Mouse (Mus musculus) lung, embryonic 15.5 days (tissue): Measurements from ENCODE around the gene Gabpb2. TPM values are rescaled to one million over a fixed set of nuclear protein-coding genes. Genes with fewer than 3 reads are reported as not detected.

Source experiments
- ATAC-seq: fragments of 200-750 bp; cut with Nextera tagmentation; 2 replicates; pipeline ENCODE4 v1.8.0; 2017; ENCODE audit warnings: moderate number of reproducible peaks, borderline replicate concordance; ENCODE audit not compliant: low FRiP score, low TSS enrichment; ENCODE audit errors: extremely low read depth
- H3K27ac ChIP-seq: fragments of 300-500 bp; sonication (generic); 2 replicates; pipeline ENCODE4 v1.5.1; 2015; ENCODE audit warnings: moderate library complexity, mild to moderate bottlenecking, inconsistent platforms
- H3K27me3 ChIP-seq: fragments of 300-500 bp; sonication (generic); 2 replicates; pipeline ENCODE4 v1.6.1; 2015; ENCODE audit warnings: inconsistent platforms
- H3K36me3 ChIP-seq: fragments of 300-500 bp; sonication (generic); 2 replicates; pipeline ENCODE4 v1.6.1; 2015; ENCODE audit warnings: inconsistent platforms
- H3K4me1 ChIP-seq: fragments of 300-500 bp; sonication (generic); 2 replicates; pipeline ENCODE4 v1.6.1; 2015; ENCODE audit warnings: inconsistent platforms
- H3K4me2 ChIP-seq: fragments of 300-500 bp; sonication (generic); 2 replicates; pipeline ENCODE4 v1.6.1; 2015; ENCODE audit warnings: inconsistent platforms, mild to moderate bottlenecking, moderate library complexity
- H3K4me3 ChIP-seq: fragments of 300-500 bp; sonication (generic); 2 replicates; pipeline ENCODE4 v1.5.1; 2015; ENCODE audit warnings: mild to moderate bottlenecking, inconsistent platforms
- H3K9ac ChIP-seq: fragments of 300-500 bp; sonication (generic); 2 replicates; pipeline ENCODE4 v1.6.1; 2015; ENCODE audit warnings: inconsistent platforms
- H3K9me3 ChIP-seq: fragments of 300-500 bp; sonication (generic); 2 replicates; pipeline ENCODE4 v1.6.1; 2016; ENCODE audit warnings: inconsistent platforms
- WGBS: fragments of 180-500 bp; shearing (Covaris S2); methylation state at CpG from one replicate; pipeline ENCODE4 v1.1.7; 2015; 5-methylcytosine and 5-hydroxymethylcytosine counted together
- polyA plus RNA-seq: library from polyadenylated mRNA; unstranded; fragments of >200 nt; fragmentation: Nextera tagmentation; extraction: Ambion mirVana; gene quantifications from 2 replicates; pipeline ENCODE4 v1.2.1, GENCODE M21; 2015

The Gabpb2 gene
- polyA plus RNA-seq, 1 experiment from 2014 or later, result 11.2 TPM

DNA sequence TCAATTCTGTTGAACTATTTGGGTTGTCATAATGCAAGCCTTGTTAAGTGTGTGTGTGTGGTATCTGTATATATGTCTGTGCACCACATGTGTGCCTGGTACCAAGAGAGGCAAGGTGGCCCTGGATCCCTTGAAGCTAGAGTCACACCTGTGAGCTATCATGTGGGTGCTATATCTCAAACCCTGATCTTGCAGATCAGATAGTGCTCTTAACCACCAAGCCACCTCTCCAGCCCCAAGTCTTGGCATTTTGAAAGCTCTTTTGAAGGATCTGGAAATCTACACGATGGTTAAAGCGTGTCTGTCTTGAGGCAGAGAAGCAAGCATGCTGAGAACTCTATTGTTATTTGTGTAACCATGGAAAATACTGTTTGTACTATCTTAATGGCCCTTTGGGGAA is 7.1 kb downstream of the Gabpb2 start:
- WGBS, result 87% methylated on average over 2 of the region's 2 CpGs
- no peak for ATAC-seq

DNA sequence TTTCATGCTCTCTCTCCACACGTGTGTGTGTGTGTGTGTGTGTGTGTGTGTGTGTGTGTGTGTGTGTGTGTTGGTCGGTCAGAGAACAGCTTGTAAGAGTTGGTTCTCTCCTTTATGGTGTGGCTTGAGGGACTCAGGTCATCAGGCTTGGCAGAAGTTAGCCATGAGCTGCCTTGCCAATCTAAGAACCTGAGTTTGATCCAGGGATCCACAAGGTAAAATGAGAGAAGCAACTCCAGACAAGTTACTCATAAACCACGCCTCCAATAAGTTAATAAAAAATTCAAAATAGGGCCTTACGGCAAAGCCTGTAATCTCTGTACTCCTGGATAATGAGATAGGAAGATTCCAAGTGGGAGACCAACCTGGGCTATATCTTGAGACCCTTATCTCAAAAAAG is 9.4 kb downstream of the Gabpb2 start:
- ATAC-seq, result no peak
- H3K9ac ChIP-seq, result no peak overlapping the region
- H3K9me3 ChIP-seq, result no peaks in the 10 kb centered on the region
- 84% methylated on average over 4 of the region's 4 CpGs for WGBS
- no peak overlapping the region for H3K4me3 ChIP-seq
- no peaks in the 10 kb centered on the region for H3K4me1 ChIP-seq
- H3K36me3 ChIP-seq, result peaks cover 50% of the 10 kb centered on the region
- no peak overlapping the region for H3K4me2 ChIP-seq
- H3K27me3 ChIP-seq, result no peaks in the 10 kb centered on the region
- no peak overlapping the region for H3K27ac ChIP-seq

More for the DNA sequence above, 7.1 kb downstream of the Gabpb2 start:
- H3K4me2 ChIP-seq, result no peak overlapping the region
- H3K9ac ChIP-seq, result no peak overlapping the region
- H3K27ac ChIP-seq, result no peak overlapping the region
- peaks cover 37% of the 10 kb centered on the region for H3K36me3 ChIP-seq
- H3K4me1 ChIP-seq, result no peaks in the 10 kb centered on the region
- no peaks in the 10 kb centered on the region for H3K9me3 ChIP-seq
- H3K27me3 ChIP-seq, result no peaks in the 10 kb centered on the region
- H3K4me3 ChIP-seq, result no peak overlapping the region

DNA sequence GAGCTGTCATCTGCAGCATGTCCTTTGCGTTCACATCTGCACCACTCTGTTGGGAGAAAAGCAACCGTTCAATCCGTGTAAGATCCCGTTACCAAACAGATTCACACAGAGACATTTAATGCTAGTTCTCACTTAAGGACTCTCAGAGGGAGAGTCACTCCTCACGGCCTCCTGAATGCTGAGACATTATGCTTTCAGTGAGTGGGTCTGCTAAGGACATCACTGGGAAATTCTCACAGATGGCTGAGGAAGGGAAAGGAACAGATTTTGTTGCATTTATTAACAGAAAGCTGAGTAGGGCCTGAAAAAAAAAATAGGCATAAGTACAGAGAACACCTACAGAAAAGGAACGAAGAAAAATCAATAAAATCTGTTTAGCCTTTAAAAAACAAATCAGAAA is 13.8 kb downstream of the Gabpb2 start:
- Histone ChIP-seq H3K4me3 (no peak overlapping the region), H3K9me3 (no peaks in the 10 kb centered on the region), H3K27ac (no peak overlapping the region), H3K4me1 (no peaks in the 10 kb centered on the region), H3K4me2 (no peak overlapping the region), H3K36me3 (peaks cover 80% of the 10 kb centered on the region), H3K27me3 (no peaks in the 10 kb centered on the region), H3K9ac (no peak overlapping the region)
- WGBS, result 89% methylated on average over 6 of the region's 6 CpGs
- no peak for ATAC-seq

DNA sequence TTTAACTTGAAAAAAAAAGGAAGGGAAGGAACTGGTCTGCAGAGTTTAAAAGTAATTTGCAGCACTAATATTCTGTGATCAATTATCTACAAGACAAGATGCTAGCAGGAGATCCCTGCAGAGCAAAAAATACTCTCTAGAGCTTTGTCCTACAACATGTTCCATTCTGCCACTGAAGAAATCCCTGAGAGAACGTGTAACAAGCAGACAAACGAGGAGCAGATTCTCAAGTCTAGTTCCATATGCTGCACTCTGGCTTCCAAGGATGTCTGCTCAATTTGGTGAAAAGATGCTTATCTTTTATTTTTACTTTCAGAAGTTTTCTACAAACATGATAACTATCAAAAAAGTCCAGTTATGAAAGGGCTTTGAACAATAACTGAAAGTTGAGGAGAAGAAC is 17.2 kb downstream of the Gabpb2 start:
- Histone ChIP-seq H3K27me3 (no peaks in the 10 kb centered on the region), H3K9ac (no peak overlapping the region), H3K27ac (no peak overlapping the region), H3K4me2 (no peak overlapping the region), H3K4me3 (no peak overlapping the region), H3K4me1 (no peaks in the 10 kb centered on the region), H3K9me3 (no peaks in the 10 kb centered on the region), H3K36me3 (peaks cover 89% of the 10 kb centered on the region)
- WGBS, result 88% methylated on average over 2 of the region's 2 CpGs
- no peak for ATAC-seq

DNA sequence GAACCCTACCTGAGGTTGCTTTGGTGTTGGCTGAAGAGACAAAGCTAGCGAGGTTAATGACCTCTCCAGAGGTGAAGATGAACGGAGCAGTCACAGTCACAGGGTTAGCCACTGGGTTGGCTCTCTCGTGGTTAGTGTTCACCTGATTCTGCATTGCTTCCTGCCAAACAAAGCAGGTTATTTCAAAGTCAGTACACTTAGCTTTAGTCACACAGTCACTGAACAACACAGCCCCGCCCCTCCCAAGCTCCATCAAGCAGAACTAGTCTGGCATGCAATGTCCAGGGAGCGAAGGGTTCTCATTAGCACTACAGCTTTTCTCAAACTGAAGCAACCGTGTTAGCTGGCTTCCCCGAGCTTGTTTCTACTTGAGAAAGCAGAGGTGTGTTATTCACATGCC is 17.6 kb downstream of the Gabpb2 start:
- Histone ChIP-seq H3K9ac (no peak overlapping the region), H3K36me3 (peaks cover 89% of the 10 kb centered on the region), H3K27me3 (no peaks in the 10 kb centered on the region), H3K27ac (no peak overlapping the region), H3K9me3 (no peaks in the 10 kb centered on the region), H3K4me1 (no peaks in the 10 kb centered on the region), H3K4me3 (no peak overlapping the region), H3K4me2 (no peak overlapping the region)
- WGBS, result 82% methylated on average over 7 of the region's 7 CpGs
- ATAC-seq, result no peak

DNA sequence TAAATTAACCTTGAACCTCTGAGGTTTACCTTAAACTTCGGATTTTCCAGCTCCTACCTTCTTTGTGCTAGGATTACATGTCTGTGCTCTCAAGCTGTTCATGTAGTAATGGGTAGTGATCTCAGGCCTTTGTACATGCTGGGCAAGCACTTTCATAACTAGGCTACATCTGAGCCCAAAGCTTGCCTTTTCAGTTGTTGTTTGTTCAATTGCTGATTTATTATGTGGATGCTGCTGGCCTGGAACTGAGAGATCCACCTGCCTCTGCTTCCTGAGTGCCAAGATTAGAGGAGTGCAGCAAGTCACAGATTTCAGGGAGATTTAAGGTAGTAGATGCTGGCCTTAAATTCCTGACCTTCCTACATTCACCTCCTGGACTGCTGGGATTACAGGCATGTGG is 18.6 kb downstream of the Gabpb2 start:
- Histone ChIP-seq H3K4me3 (no peak overlapping the region), H3K4me1 (no peaks in the 10 kb centered on the region), H3K27me3 (no peaks in the 10 kb centered on the region), H3K27ac (no peak overlapping the region), H3K9me3 (no peaks in the 10 kb centered on the region), H3K9ac (no peak overlapping the region), H3K36me3 (peaks cover 89% of the 10 kb centered on the region), H3K4me2 (no peak overlapping the region)
- ATAC-seq, result no peak
- WGBS, result 69% methylated on average over 1 of the region's 1 CpGs

DNA sequence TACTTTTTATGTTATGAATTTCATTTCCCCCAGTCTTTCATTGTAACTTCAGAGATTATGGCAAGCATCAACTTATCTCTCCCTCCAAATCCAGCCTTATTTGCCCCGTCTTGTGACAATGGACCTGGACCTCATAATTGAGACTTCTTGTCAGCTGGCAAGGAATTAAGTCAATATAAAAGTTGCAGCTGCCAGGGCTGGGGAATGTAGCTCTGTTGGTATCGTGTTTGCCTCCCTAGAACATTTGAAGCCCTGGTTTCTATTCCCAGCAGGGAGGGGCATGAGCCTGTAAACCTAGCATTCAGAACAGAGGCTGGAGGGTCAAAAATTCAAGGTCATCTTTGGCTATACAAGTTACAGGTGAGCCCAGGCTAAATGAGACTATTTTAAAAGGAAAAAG is 21.9 kb downstream of the Gabpb2 start:
- Histone ChIP-seq H3K4me2 (no peak overlapping the region), H3K36me3 (peaks cover 69% of the 10 kb centered on the region), H3K27me3 (no peaks in the 10 kb centered on the region), H3K9me3 (no peaks in the 10 kb centered on the region), H3K4me3 (no peak overlapping the region), H3K4me1 (no peaks in the 10 kb centered on the region), H3K27ac (no peak overlapping the region), H3K9ac (no peak overlapping the region)
- WGBS, result 79% methylated on average over 2 of the region's 2 CpGs
- no peak for ATAC-seq

DNA sequence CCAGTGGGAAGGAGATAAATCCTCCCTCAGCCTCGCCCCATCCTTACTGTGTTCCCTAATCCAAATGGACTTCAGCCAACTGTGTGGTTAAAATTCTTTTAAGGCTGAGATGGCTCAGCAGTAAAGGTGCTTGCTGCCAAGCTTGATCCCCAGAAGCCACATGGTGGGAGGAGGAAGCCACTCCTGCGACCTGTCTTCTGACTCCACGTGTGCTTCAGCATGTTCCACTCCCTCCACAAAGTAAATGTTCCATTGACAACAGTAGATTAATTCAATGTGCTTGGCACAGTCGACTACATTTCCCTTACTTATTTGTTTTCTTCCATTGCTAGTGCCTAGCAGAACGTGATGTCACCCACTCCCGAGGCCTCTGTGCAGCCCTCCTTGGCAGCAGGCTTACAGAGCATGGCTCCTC is 23.0 kb downstream of the Gabpb2 start:
- WGBS, result 74% methylated on average over 6 of the region's 6 CpGs
- no peak for ATAC-seq
- Histone ChIP-seq H3K4me2 (no peak overlapping the region), H3K9ac (no peak overlapping the region), H3K4me1 (no peaks in the 10 kb centered on the region), H3K27me3 (no peaks in the 10 kb centered on the region), H3K27ac (no peak overlapping the region), H3K36me3 (peaks cover 69% of the 10 kb centered on the region), H3K4me3 (no peak overlapping the region), H3K9me3 (no peaks in the 10 kb centered on the region)

DNA sequence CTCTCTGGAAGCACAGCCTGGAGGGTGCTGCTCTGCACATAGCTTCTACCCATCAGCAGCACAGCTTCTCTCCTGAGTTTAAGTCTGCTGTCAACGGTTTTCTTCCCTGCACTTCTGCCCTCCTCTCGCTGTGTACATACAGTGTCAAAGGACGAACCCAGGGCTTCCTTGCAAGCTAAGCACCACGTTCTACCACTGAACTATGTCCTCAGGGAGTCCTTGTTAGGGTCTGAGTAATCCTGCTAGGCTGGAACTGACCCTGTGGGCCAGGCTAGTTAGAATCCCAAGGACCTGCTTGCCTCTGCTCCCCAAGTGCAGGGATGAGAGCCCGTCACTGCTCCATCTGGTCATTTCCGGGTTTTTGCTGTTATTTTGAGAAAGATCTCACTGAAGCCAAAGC is 30.8 kb downstream of the Gabpb2 start:
- no peak for ATAC-seq
- Histone ChIP-seq H3K4me1 (no peaks in the 10 kb centered on the region), H3K9me3 (no peaks in the 10 kb centered on the region), H3K27ac (no peak overlapping the region), H3K27me3 (no peaks in the 10 kb centered on the region), H3K9ac (no peak overlapping the region), H3K36me3 (peaks cover 64% of the 10 kb centered on the region), H3K4me3 (no peak overlapping the region), H3K4me2 (no peak overlapping the region)
- WGBS, result 74% methylated on average over 6 of the region's 6 CpGs

DNA sequence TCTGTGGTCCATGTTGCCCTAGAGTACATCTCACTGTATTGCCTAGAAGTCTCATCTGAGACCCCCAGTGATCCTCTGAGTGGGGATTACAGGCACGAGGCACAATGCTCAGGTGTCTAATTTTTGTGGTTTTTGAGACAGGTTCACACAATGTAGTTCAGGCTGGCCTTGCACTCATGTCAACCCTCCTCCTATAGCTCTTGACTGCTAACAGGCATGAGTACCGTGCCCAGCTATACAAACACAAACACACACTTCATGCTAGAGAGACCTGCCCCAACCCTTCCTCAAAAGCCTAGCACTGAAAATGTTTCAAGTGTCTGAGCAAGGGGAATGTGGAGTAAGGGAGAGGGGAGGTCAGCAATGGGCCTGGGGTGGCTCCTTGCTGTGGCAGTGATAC is 31.6 kb downstream of the Gabpb2 start:
- peaks cover 62% of the 10 kb centered on the region for H3K36me3 ChIP-seq
- H3K4me3 ChIP-seq, result no peak overlapping the region; the same call in 1 of the 2 replicates
- ATAC-seq, result peak; percentile 31; the same call in 1 of the 2 replicates
- no peaks in the 10 kb centered on the region for H3K9me3 ChIP-seq
- no peak overlapping the region for H3K27ac ChIP-seq
- no peak overlapping the region for H3K4me2 ChIP-seq
- no peak overlapping the region for H3K9ac ChIP-seq
- H3K27me3 ChIP-seq, result no peaks in the 10 kb centered on the region
- 68% methylated on average over 2 of the region's 2 CpGs for whole genome bisulfite sequencing
- no peaks in the 10 kb centered on the region for H3K4me1 ChIP-seq

DNA sequence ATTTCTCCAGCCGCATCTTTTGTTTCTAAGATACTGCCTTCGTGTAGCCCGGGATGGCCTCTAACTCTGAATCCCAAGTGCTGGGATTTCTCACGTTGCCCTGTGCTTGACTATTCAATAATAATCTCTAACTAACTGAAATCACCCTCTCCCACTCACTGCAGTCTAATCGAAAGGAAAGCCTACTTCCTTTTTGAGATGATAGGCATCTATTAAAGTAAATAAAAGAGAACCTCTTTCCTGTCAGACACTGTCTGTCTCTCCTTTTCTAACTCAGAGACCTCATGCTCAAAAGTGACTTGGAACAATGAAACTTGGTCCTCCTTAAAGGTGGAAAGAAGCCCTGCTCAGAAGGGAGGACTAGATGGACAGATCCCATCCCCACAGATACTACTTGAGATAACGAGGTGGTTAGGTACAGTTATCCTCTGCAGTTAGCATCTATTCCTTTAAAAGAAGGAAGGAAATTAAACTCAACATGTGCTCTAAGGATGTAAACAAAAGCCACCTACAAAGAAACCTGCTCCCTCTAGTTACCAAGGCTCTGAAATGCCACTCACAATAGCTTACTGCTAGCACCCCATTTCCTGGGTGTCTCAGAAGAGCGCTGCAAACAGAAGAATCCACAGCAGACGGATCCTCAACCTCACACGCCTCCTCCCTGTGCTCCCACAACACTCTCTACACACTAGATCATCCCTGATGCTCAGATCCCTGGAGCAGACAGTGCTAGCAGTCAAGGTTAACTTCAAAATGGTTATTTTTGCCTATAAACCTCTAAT is 32.7 kb downstream of the Gabpb2 start:
- Histone ChIP-seq H3K9me3 (no peaks in the 10 kb centered on the region), H3K4me2 (no peak overlapping the region), H3K4me3 (no peak overlapping the region), H3K27ac (no peak overlapping the region), H3K4me1 (no peaks in the 10 kb centered on the region), H3K36me3 (peaks cover 56% of the 10 kb centered on the region), H3K27me3 (no peaks in the 10 kb centered on the region), H3K9ac (no peak overlapping the region)
- ATAC-seq, result no peak
- 76% methylated on average over 9 of the region's 9 CpGs for WGBS

DNA sequence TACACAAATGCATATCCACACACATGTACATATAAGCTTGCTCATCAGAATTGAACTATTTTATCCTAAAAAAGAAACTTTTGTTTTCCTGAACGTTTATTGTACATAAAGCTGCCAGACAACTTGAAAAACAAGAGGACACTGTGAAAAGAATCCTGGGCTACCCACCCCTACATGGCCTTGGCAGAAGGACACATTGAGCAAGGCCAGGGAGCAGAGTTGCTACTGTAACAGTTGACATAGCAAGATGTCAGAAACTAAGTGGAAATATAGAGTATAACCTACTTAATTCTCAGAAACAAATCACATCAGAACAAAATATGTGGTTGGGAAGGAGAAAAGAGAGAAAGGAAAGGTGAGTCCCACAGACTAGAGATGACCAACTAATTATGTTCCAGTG is 35.9 kb downstream of the Gabpb2 start:
- H3K4me2 ChIP-seq, result no peak overlapping the region
- peaks cover 25% of the 10 kb centered on the region for H3K36me3 ChIP-seq
- ATAC-seq, result no peak
- H3K9ac ChIP-seq, result no peak overlapping the region
- H3K27me3 ChIP-seq, result no peaks in the 10 kb centered on the region
- no peak overlapping the region for H3K27ac ChIP-seq
- 54% methylated on average over 1 of the region's 1 CpGs for WGBS
- H3K9me3 ChIP-seq, result no peaks in the 10 kb centered on the region
- no peak overlapping the region for H3K4me3 ChIP-seq
- no peaks in the 10 kb centered on the region for H3K4me1 ChIP-seq

DNA sequence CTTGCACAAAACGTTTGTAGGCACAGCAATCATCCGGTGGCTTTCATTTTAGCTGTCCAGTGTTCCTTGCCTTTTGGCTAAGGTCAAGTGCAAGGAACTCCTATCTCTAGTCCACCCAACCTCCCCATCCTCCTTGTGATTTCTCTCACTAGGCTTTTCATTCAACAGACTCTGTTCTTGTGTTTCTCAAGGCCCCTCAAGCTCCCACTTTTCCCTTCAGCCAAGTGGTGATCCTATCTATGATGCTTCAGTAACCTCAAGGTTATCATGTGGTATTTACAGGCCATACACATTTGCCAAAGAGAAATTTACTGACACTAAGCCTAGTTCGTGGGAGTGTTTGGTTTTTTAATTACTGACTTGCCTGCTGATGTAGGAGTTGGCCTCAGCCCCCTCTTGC is 37.8 kb downstream of the Gabpb2 start:
- Histone ChIP-seq H3K27ac (no peak overlapping the region), H3K36me3 (peaks cover 15% of the 10 kb centered on the region), H3K4me3 (no peak overlapping the region), H3K4me2 (no peak overlapping the region), H3K4me1 (no peaks in the 10 kb centered on the region), H3K9me3 (no peaks in the 10 kb centered on the region), H3K9ac (no peak overlapping the region), H3K27me3 (no peaks in the 10 kb centered on the region)
- WGBS, result 51% methylated on average over 3 of the region's 3 CpGs
- ATAC-seq, result no peak
